Mouse (Mus musculus) cerebellum, adult (tissue): Measurements from ENCODE around the gene Mogat2.

Source experiments
- ATAC-seq: cut with Nextera tagmentation; 2 replicates; pipeline ENCODE4 v1.9.2; 2017; ENCODE audit warnings: mild to moderate bottlenecking, moderate library complexity, mixed read lengths; ENCODE audit not compliant: insufficient number of reproducible peaks, low FRiP score, low TSS enrichment

Mogat2 gene

DNA sequence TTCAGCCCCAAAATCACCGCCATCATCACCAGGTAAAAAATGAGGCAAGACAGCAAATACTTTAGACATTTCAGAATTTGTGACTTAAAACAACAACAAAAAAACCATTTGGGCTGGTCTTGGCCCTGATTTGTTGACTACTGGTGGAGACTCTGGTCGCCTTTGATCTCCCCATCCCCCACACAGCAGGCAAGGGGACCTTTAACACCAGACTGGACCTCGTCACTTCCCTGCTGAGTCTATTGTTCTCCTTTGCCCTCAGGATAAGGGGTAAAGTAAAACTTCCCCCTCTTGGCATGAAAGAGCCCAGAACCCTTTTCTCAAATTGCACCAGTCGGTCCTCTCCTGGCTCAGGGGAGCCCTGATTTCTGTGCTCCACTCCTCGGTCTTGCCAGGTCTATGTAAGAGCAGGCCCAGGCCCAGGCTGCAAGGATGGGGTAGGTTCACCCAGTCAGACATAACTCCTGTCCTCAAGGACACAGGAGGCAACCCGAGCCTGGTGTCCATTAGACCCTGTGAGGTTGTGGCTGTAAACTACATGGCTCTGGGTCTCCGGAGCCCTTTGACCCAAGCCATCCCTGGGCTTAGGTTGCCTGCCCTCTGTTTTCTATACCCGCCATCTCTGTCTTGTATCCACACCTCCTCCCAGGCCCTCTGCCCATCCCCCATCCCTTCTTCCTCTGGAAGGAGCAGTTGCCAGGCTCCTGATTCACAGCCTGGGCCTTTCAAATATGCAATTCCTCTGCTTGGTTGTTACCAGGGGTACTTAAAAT, 1.3 kb downstream of the Mogat2 start:
- ATAC-seq = no peak

DNA sequence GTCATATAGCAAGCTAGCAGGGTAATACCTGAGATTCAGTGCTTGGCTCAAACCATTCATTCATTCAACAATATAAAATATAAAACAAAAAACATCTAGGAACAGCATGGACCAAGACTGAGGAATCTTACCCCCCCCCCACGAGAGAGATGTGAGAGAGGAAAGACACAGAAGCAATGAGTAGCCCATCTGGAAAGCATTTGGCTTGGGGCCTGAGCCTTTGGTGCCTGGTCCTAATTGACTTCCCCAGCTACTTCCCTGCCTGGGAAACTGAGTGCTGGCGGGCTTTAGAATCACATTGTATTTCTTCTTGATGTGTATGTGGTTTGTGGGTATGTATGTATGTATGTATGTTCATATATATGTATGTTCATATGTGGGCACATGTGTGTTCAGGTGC, 2.8 kb downstream of the Mogat2 start:
- ATAC-seq = no peak

DNA sequence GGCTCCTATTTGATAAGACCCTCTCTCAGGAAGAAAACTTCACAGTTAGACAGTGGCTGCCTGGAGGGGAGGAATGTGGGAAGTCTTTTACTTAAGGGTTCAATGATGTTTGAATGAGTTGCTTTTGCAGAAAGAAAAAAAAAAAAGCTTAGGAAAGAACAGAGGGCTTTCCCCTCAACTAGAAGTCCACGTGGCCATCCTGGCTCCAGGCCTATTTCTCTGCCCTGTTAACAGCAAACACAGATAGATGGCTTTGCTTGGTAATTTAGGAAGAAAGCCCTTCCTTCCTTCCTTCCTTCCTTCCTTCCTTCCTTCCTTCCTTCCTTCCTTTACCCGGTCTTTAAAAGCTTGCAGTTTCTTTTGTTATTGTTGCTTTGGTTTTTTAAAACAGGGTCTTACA, 3.5 kb downstream of the Mogat2 start:
- ATAC-seq = no peak

GRCm38 (mm10) chr7:99232571-99232970, 5.8 kb downstream of the Mogat2 start:
- no peak for ATAC-seq

GRCm38 (mm10) chr7:99230061-99230747, 8.2 kb downstream of the Mogat2 start:
- ATAC-seq = no peak

- no peak for ATAC-seq
These were observed 9.0 kb downstream of the Mogat2 start for GRCm38 (mm10) chr7:99229411-99229810.

- no peak for ATAC-seq
These were observed 9.6 kb downstream of the Mogat2 start for GRCm38 (mm10) chr7:99228825-99229224.

GRCm38 (mm10) chr7:99227267-99227666, 11.2 kb downstream of the Mogat2 start:
- ATAC-seq = no peak

GRCm38 (mm10) chr7:99226662-99227061, 11.8 kb downstream of the Mogat2 start:
- ATAC-seq = no peak

DNA sequence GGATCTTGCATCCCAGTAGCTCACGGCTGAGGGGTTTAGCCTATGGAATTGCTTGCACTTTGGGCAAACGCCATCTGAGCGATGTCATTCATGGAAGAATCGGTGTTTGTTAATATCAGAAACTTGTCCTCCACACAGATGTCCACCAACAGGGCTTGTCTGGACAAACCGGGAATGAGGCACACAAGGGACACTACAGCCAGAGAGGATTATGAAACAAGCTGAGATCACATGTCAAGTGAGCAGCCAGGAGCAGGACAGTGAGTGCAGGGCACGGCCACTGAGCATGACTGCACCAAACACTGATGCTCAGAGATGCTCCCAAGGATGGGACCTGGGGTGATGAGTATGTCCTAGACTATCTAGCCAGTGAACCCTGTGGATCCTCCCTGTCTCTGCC, 13.0 kb downstream of the Mogat2 start:
- no peak for ATAC-seq

GRCm38 (mm10) chr7:99224648-99225190, 13.7 kb downstream of the Mogat2 start:
- no peak for ATAC-seq

- ATAC-seq = no peak
These were observed 14.2 kb downstream of the Mogat2 start for GRCm38 (mm10) chr7:99224225-99224624.

- no peak for ATAC-seq
These were observed 20.9 kb downstream of the Mogat2 start for GRCm38 (mm10) chr7:99217338-99218074.

- ATAC-seq = no peak
These were observed 23.0 kb downstream of the Mogat2 start for GRCm38 (mm10) chr7:99215347-99215855.

GRCm38 (mm10) chr7:99214621-99215185, 23.7 kb downstream of the Mogat2 start:
- ATAC-seq = no peak

DNA sequence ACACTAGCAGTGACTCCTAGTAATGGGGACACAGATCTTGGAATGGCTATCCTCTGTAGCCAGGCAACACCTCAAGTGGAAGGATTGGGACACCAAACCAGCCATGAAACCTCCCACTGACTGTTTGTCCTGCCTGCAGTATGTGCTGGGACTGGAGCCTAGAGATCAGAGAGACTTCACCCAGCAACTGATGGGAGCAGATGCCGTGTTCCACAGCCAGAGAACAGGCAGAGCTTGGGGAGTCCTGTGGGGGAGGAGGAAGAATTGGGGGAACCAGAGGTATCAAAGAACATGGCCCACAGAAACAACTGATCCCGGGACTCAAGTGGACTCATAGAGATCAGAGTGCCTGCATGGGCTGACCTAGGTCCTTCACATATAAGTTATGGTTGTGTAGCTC, 24.7 kb downstream of the Mogat2 start:
- ATAC-seq = no peak

GRCm38 (mm10) chr7:99213056-99213455, 25.4 kb downstream of the Mogat2 start:
- no peak for ATAC-seq

DNA sequence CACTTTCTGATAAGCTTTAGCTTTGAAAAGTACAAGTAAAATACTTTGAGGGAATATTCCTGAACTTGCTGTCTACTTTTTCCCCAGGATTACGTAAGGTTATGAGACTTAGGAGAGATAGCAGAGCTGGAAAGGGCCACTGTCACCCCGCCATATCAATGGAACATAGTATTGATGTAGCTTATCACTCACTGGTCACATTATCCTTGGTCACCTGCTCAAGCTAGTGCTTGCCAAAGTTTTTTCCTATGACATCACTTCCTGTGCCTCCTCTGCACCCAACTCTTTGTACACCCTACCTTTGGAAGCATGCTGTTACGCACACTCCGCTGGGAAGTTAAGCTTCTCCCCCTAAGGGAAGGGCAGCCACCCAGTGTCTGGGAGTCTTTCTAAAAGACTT, 29.7 kb downstream of the Mogat2 start:
- no peak for ATAC-seq

DNA sequence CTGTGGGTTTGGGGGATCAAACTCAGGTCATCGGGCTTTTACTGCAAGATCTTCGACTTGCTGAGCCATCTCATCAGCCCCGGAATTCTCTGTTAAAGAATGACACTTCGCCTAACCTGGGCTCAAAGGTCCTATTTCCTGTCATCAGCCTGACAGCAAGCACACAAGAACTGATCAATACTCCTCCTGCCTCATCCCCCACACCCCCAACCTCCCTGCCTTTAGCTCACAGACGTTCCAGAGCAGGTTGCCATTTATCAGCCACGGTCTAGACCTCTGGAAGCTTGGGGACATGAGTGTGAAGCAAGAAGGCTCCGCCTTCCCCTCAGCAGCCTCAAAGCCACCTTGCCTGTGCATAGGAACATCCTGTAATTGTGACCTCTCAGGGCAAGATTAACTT, 32.1 kb downstream of the Mogat2 start:
- ATAC-seq = no peak

DNA sequence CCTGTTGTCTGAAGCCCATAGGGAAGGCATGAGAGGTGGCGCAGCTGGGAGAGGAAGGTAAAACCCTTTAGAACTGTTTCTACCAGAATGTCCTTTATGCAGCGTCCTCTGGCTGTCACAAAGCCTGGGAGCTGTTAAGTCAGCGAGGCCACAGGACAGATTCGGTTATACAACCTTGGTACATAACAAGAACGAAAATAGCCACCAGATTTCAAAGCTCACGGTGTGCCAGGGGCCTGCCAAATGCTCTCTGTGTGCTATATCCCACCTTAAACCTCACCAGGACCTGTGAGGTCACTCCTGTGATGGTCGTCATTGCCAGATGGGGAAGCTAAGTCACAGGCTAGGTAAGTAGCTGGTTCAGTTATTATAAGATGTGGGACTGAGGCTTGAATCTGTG, 36.3 kb downstream of the Mogat2 start:
- no peak for ATAC-seq
